Mouse (Mus musculus): ENCODE measurements around the gene Ankra2.
A peak's percentile ranks its signal among the peaks of the same experiment; 100 is the strongest.

DNA sequence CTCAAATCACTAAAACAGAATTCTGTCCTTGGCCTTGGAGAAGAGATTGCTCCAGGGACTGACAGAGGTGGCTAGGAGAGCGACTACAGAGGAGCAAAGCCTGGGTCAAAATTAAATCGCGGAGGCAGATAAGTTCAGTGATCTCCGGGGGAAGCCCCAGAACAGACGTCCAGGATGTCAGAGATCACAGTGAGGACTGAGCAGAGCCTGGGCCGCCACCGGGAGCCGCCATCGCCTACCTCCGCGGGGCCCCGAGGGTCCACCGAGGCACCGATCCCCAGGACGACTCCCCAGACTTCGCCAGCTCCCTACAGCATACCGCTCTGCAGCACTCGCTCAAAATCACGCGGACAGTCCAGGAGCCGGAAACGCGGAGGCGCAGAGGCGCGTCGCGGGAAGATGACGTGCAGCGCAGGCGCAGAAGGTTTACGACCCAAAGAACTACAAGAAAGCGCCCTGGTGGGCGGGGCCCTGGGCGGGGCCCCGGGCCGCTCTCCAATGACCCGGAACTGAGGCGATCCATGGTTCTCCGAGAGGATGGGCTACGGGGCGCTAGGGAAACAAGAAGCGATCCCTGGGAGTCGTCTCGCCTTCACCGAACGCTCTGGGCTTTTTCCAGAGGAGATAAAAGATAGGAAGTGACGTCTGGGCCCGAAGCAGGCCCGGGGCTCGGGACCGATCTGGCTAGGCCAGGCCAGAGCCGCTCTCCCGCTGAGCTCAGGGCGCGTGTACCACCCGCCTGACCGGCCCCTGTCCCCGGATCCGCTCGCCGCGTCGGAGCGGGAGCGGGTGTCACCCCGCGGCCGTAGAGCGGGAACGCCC lies at the start of gene Ankra2, which contains the start of gene Utp15:
- TF ChIP-seq POLR2A (IDR thresholded peaks at IDR 0.05; ENCODE audit: low read depth, low read length) (peak; percentile 56), CTCF (IDR thresholded peaks at IDR 0.05; ENCODE audit: extremely low read depth, insufficient read depth, insufficient read length, insufficient replicate concordance) (no peak)
